Mouse (Mus musculus) neutrophil, adult 65 days (primary cell): ENCODE results near the gene Rps9. TPM values are rescaled to one million over a fixed set of nuclear protein-coding genes. Genes with fewer than 3 reads are reported as not detected.

Experiments used
- total RNA-seq: library from RNA; stranded (reverse); gene quantifications from 2 replicates; pipeline ENCODE4 v1.2.4, GENCODE M21; 2023

Rps9 gene
- 964 and 1,181 TPM in 2 replicates for total RNA-seq

DNA sequence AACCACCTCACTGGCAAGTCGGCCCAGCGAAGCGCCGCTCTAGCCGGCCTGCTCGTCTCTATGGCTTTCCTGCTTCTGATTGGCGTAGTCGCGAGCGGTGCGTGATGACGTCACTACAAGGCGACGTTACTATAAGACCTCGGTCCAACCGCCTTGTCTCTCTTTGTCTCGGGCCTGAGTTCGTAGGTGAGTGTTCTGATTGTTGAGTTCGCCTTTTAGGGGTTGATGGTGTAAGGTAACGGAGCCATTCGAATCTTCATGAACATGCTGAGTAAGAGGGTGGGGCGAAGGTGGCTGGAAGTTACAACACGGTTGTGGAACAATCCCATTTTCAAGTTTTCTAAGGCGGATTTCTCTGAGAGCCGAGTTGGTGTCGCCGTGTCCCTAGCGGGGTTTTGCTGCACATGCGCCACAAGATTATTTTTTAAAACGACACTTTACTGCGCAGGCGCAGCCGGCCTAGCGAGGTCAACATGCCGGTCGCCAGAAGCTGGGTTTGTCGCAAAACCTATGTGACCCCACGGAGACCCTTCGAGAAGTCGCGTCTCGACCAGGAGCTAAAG lies at the start of gene Rps9:
Gene Rps9 (plus strand): TSS at position 115 of the 563 bp plus-strand sequence.

DNA sequence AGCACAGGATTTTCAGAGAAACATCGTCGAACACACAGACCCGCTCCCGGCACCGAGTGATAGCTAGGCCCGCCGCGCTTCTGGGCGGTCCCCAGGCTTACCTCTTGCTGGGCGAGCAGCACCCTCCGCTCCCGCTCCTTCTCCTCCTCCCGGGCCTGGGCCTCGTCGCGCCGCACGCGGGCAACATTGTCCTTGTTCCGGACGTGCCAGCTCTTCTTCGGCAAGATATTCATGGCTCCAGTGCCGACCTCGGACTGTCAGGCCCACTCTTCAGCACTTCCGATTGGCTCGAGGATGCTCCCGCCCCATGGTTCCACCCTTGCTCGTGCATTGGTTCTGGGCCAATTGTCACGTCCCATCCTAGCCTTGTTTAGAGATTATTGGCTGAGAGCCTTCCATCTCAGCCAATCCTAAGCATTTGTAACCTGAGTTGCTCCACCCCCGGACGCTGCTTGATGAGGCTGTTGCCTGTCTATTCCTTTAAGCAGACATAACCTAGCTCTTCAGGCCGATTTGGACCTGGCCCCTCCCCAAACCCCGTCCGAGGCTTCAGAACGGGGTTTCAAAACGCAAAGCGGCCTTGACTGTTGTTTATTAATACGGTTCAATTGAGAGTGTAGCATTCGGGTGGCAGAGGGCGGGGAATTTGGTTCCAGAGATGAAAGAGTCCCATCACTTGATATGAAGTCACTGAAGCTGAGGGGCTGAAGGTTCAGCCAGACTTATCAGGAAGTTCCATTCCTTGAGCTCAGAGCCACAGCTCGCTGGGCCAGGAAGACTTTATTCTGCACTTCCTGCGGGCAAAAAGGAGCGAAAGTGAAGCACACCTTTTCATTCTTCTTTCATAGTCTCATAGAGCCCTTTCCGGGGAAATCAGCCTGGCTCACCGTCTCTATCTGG lies 38.3 kb upstream of the Rps9 start, which contains the start of gene Leng1:
Gene Leng1 (minus strand): TSS at position 626 of the 900 bp plus-strand sequence.

GRCm38 (mm10) chr7:3677342-3677741 lies 26.5 kb upstream of the Rps9 start, which contains the start of gene Tmc4:
TSS of gene Tmc4 (minus strand) at chr7:3677553.

GRCm38 (mm10) chr7:3692382-3692986 lies 11.3 kb upstream of the Rps9 start, which contains the start of gene Tsen34:
TSS of gene Tsen34 (plus strand) at chr7:3692863.

DNA sequence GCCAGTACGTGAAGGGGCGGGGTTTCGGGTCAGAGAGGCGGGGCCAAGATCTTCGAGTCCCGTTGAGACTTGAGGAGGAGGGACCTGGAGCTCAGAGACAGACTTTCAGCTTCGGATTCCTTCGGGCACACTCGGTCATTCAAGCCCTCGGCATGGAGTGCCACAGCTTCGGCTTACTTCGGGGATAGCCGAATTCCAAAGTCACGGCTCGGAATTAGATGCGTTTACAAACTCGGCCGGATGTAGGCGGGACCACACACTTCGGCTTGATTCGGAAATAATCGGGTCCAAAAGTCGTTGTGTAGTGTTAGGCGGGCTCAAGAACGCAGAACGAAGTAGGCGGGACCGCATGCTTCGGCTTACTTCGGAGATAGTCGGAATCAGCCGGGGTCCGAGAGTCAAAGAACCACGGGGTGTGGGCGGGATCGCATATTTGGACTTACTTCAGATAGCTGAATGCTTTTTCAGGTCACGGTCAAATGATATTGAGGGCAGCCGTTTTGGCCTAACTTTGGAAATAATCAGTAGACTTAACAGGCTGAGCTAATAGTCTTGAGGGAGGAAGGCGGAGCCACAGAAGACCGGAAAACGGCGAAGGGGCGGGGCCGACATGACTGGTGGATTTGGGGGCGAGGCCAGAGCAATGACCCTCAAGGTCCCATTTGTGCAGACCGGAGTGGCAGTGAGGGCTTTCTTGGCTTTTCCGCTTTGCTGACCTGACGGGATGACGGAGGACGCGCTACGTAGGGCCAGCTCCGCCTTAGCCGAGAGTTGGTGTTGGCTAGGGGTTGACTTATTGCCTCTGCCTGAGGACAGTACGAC lies 10.6 kb upstream of the Rps9 start, which contains the start of gene Mboat7:
Gene Mboat7 (minus strand): TSS at position 537 of the 822 bp plus-strand sequence.

GRCm38 (mm10) chr7:3720268-3720667 lies 16.5 kb downstream of the Rps9 start, which contains the start of gene Pirb:
TSS of gene Pirb (minus strand) at chr7:3720391.

Other genes with a start within 250 kb of the Rps9 start
- 52.4 and 54.9 TPM in 2 replicates for gene Tarm1, start 201.4 kb upstream of the Rps9 start, total RNA-seq
- gene Oscar, start 87.8 kb upstream of the Rps9 start, total RNA-seq, result not detected in 2 replicates
- 255 and 302 TPM in 2 replicates for gene Ndufa3, start 86.6 kb upstream of the Rps9 start, total RNA-seq
- 19.2 and 24.4 TPM in 2 replicates for gene Tfpt, start 74.1 kb upstream of the Rps9 start, total RNA-seq
- 23.5 and 27.7 TPM in 2 replicates for gene Prpf31, start 74.0 kb upstream of the Rps9 start, total RNA-seq
- 72.2 and 93.0 TPM in 2 replicates for gene Cnot3, start 58.7 kb upstream of the Rps9 start, total RNA-seq
- 5.6 and 6.7 TPM in 2 replicates for gene Leng1, start 38.2 kb upstream of the Rps9 start, total RNA-seq
- gene Tmc4, start 26.4 kb upstream of the Rps9 start, total RNA-seq, result 18.1 and 19.3 TPM in 2 replicates
- 35.7 and 48.3 TPM in 2 replicates for gene Tsen34, start 11.1 kb upstream of the Rps9 start, total RNA-seq
- 184 and 188 TPM in 2 replicates for gene Mboat7, start 10.5 kb upstream of the Rps9 start, total RNA-seq
- 306 and 318 TPM in 2 replicates for gene Pirb, start 16.4 kb downstream of the Rps9 start, total RNA-seq
- 84.0 and 90.4 TPM in 2 replicates for gene Gm15448, start 121.7 kb downstream of the Rps9 start, total RNA-seq
- gene Pira2, start 141.1 kb downstream of the Rps9 start, total RNA-seq, result 69.3 and 76.6 TPM in 2 replicates
- 135 and 156 TPM in 2 replicates for gene Gm14548, start 194.1 kb downstream of the Rps9 start, total RNA-seq
- 99.8 and 101 TPM in 2 replicates for gene Lilra6, start 211.5 kb downstream of the Rps9 start, total RNA-seq